In the genomic region with DNA sequence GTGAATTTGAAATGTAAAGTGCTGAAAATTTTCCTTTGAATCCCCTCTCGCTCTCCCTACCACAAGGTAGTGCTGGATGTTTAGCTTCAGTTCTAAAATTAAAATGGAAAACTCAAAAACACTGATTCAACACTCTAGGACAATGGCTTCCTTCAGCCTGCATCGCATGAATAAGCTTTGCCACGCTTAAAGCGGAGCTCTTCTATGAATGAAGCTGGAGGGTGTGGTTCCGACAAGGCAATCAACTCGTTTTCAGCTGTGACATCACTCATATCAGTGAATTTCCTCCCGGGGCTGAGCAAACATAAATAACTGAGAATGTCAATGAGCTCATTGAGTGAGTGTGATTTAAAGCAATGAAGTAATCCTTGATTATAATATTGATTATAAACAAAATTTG, we compare ENCODE assay signal across 19 mouse cellular contexts.
DNase-seq lines count a peak whose midpoint lies in the region; ATAC-seq and TF ChIP-seq lines count a peak whose summit lies in the region.
"Had no signal": no experiment of that assay in that cellular context is flagged by ENCODE, and none has a peak within 500 bp of the region (broad histone marks: within the 10 kb centered on the region; RNA-seq: fewer than 3 reads in every experiment).

No protein-coding gene starts in this region.

- H3K4me1 ChIP-seq in stomach, embryonic 14.5 days (ENCODE audit: control insufficient read depth, insufficient read depth, low read length): no peaks in the 10 kb centered on the region
- H3K4me1 ChIP-seq in stomach, postnatal 0 days (replicated peaks; ENCODE audit: control insufficient read depth, insufficient read depth): no peaks in the 10 kb centered on the region
- H3K4me1 ChIP-seq in hindbrain, embryonic 12.5 days: no peaks in the 10 kb centered on the region
- H3K4me1 ChIP-seq: limb, embryonic 15.5 days; midbrain, embryonic 12.5 days had no signal

- no peak overlapping the region for H3K4me2 ChIP-seq in stomach, embryonic 14.5 days (replicated peaks; ENCODE audit: low read depth, low read length)
- H3K4me2 ChIP-seq in stomach, postnatal 0 days (replicated peaks; ENCODE audit: low read depth): no peak overlapping the region
- no peak overlapping the region for H3K4me2 ChIP-seq in hindbrain, embryonic 12.5 days (replicated peaks)
- H3K4me2 ChIP-seq: heart, embryonic 15.5 days; limb, embryonic 15.5 days; midbrain, embryonic 12.5 days had no signal

- H3K36me3 ChIP-seq in stomach, embryonic 14.5 days (ENCODE audit: control insufficient read depth, insufficient read depth, low read length): no peaks in the 10 kb centered on the region
- H3K36me3 ChIP-seq in stomach, postnatal 0 days (ENCODE audit: control insufficient read depth, insufficient read depth, low read length): no peaks in the 10 kb centered on the region
- H3K36me3 ChIP-seq in hindbrain, embryonic 12.5 days: no peaks in the 10 kb centered on the region
- H3K36me3 ChIP-seq: heart, embryonic 15.5 days; limb, embryonic 15.5 days; midbrain, embryonic 12.5 days had no signal

- no peaks in the 10 kb centered on the region for H3K9me3 ChIP-seq in stomach, embryonic 14.5 days (ENCODE audit: control insufficient read depth, low read depth, low read length)
- no peaks in the 10 kb centered on the region for H3K9me3 ChIP-seq in stomach, postnatal 0 days (ENCODE audit: control insufficient read depth, low read length)
- H3K9me3 ChIP-seq in hindbrain, embryonic 12.5 days (replicated peaks): no peaks in the 10 kb centered on the region
- H3K9me3 ChIP-seq: heart, embryonic 15.5 days; limb, embryonic 15.5 days; midbrain, embryonic 12.5 days had no signal

- TF ChIP-seq EP300 in stomach, postnatal 0 days (optimal IDR thresholded peaks at IDR 0.05): no peak

- no peak for DNase-seq in frontal cortex, adult 2 months (ENCODE audit: extremely low spot score in 1 of 2, low spot score in 1 of 2)
- no peak for DNase-seq in stomach, postnatal 0 days (ENCODE audit: low spot score)
- peak; percentile 34 for DNase-seq in retina, postnatal 1 day
- DNase-seq in urinary bladder, postnatal 10 days (ENCODE audit: low spot score): no peak
- DNase-seq in left cerebral cortex, adult 9 months (ENCODE audit: low spot score in 2 of 2): no peak
- DNase-seq: adrenal gland, postnatal 14 days; B cell, adult 2 months; cerebellum, adult 9-11 months; kidney, adult 2 months; kidney, postnatal 25 days; right cerebral cortex, postnatal 14 days; thymus, postnatal 14 days had no signal

- no peak for TF ChIP-seq CTCF in stomach, postnatal 0 days (IDR thresholded peaks at IDR 0.05; ENCODE audit: low read depth)

- no peaks in the 10 kb centered on the region for H3K27me3 ChIP-seq in stomach, embryonic 14.5 days (ENCODE audit: control insufficient read depth, insufficient read depth, low read length)
- H3K27me3 ChIP-seq in stomach, postnatal 0 days (ENCODE audit: control insufficient read depth, insufficient read depth, low read length): no peaks in the 10 kb centered on the region
- no peaks in the 10 kb centered on the region for H3K27me3 ChIP-seq in hindbrain, embryonic 12.5 days
- H3K27me3 ChIP-seq: heart, embryonic 15.5 days; limb, embryonic 15.5 days; midbrain, embryonic 12.5 days had no signal

- ATAC-seq in frontal cortex, adult (ENCODE audit: low TSS enrichment): 0 out of 2 replicates have a peak, but pooled peaks have one; percentile 27
- peak; percentile 42; the same call in 1 of the 2 replicates for ATAC-seq in stomach, embryonic 14.5 days (ENCODE audit: insufficient number of reproducible peaks, insufficient read depth, low FRiP score, low read depth)
- no peak for ATAC-seq in stomach, postnatal 0 days (ENCODE audit: low FRiP score, low TSS enrichment)
- peak; percentile 50; the same call in 1 of the 2 replicates for ATAC-seq in hindbrain, embryonic 12.5 days (ENCODE audit: low FRiP score)
- ATAC-seq: activated CD4-positive, CD25-positive, alpha-beta regulatory T cell, adult 4 months had no signal

- no peak overlapping the region for H3K9ac ChIP-seq in stomach, embryonic 14.5 days (replicated peaks; ENCODE audit: low read depth, low read length)
- no peak overlapping the region for H3K9ac ChIP-seq in stomach, postnatal 0 days (ENCODE audit: low read length)
- H3K9ac ChIP-seq in hindbrain, embryonic 12.5 days: no peak overlapping the region
- H3K9ac ChIP-seq: heart, embryonic 15.5 days; limb, embryonic 15.5 days; midbrain, embryonic 12.5 days had no signal

- H3K4me3 ChIP-seq in stomach, embryonic 14.5 days (ENCODE audit: low read depth, low read length): no peak overlapping the region
- H3K4me3 ChIP-seq in stomach, postnatal 0 days (ENCODE audit: low read depth, low read length): no peak overlapping the region
- no peak overlapping the region for H3K4me3 ChIP-seq in hindbrain, embryonic 12.5 days
- H3K4me3 ChIP-seq: heart, embryonic 15.5 days; limb, embryonic 15.5 days; midbrain, embryonic 12.5 days had no signal

- H3K27ac ChIP-seq in stomach, embryonic 14.5 days (ENCODE audit: low read length): no peak overlapping the region
- H3K27ac ChIP-seq in stomach, postnatal 0 days (replicated peaks): no peak overlapping the region
- H3K27ac ChIP-seq in hindbrain, embryonic 12.5 days: no peak overlapping the region
- H3K27ac ChIP-seq: heart, embryonic 15.5 days; limb, embryonic 15.5 days; midbrain, embryonic 12.5 days had no signal

- WGBS in stomach, embryonic 14.5 days: 42% methylated on average over 7 of the region's 7 CpGs
- 33% methylated on average over 7 of the region's 7 CpGs for WGBS in stomach, postnatal 0 days
- WGBS in hindbrain, embryonic 12.5 days: 35% methylated on average over 7 of the region's 7 CpGs
